9 mouse cellular contexts compared by ENCODE assay signal in genomic region chr4:132801176-132802077, GRCm38 (mm10). TPM values are rescaled to one million over a fixed set of nuclear protein-coding genes. Genes with fewer than 3 reads are reported as not detected.
DNase-seq lines count a peak whose midpoint lies in the region; ATAC-seq and TF ChIP-seq lines count a peak whose summit lies in the region.
"Had no signal": no experiment of that assay in that cellular context is flagged by ENCODE, and none has a peak within 500 bp of the region (broad histone marks: within the 10 kb centered on the region; RNA-seq: fewer than 3 reads in every experiment).

No protein-coding gene starts in this region.

- WGBS in lung, embryonic 15.5 days: 76% methylated on average over 18 of the region's 18 CpGs
- WGBS in small intestine, adult 2 months: 85% methylated on average over 18 of the region's 18 CpGs

- no peaks in the 10 kb centered on the region for H3K27me3 ChIP-seq in lung, embryonic 15.5 days
- H3K27me3 ChIP-seq in MEL (ENCODE audit: control insufficient read depth in 1 of 2, insufficient read depth in 2 of 2, low read length in 2 of 2): no peaks in the 10 kb centered on the region
- no peaks in the 10 kb centered on the region for H3K27me3 ChIP-seq in small intestine, adult 2 months (ENCODE audit: control insufficient read depth, insufficient read depth, low read length)

- H3K79me2 ChIP-seq in MEL (ENCODE audit: control insufficient read depth, insufficient read depth, low read length, poor library complexity): no peaks in the 10 kb centered on the region; the same call in 1 of the 2 replicates

- H3K4me1 ChIP-seq in lung, embryonic 15.5 days: 0 out of 2 replicates have a peak, but pooled peaks cover 2% of the 10 kb centered on the region
- peaks cover 13 to 36% of the 10 kb centered on the region in 2 experiments for H3K4me1 ChIP-seq in MEL (ENCODE audit: control insufficient read depth in 1 of 2, insufficient read depth in 2 of 2, low read length in 2 of 2)
- H3K4me1 ChIP-seq in small intestine, adult 2 months (ENCODE audit: control insufficient read depth, insufficient read depth, insufficient read length, low read length): peaks cover 9% of the 10 kb centered on the region; the same call in 1 of the 2 replicates

- ATAC-seq in lung, embryonic 15.5 days (ENCODE audit: borderline replicate concordance, extremely low read depth, low FRiP score, low TSS enrichment): no peak
- peak; percentile 71 for ATAC-seq in erythroid progenitor cell, adult 5-6 weeks (replicated peaks; ENCODE audit: low FRiP score, poor library complexity, severe bottlenecking)
- no peak for ATAC-seq in granulocyte monocyte progenitor cell, adult 5-6 weeks (replicated peaks; ENCODE audit: poor library complexity, severe bottlenecking)

- no peaks in the 10 kb centered on the region for H3K36me3 ChIP-seq in lung, embryonic 15.5 days
- peaks cover 0 to 26% of the 10 kb centered on the region in 2 experiments; a peak in 2 of 4 replicates for H3K36me3 ChIP-seq in MEL (ENCODE audit: control insufficient read depth in 1 of 2, insufficient read depth in 2 of 2, low read length in 2 of 2)
- H3K36me3 ChIP-seq in small intestine, adult 2 months (ENCODE audit: control insufficient read depth, insufficient read depth, low read length): no peaks in the 10 kb centered on the region

- 0 out of 2 replicates have a peak overlapping the region, but pooled peaks have one; percentile 25 for H3K4me2 ChIP-seq in lung, embryonic 15.5 days

- no peak for TF ChIP-seq CTCF in MEL (IDR thresholded peaks at IDR 0.05 in 2 of 3, conservative IDR thresholded peaks at IDR 0.05 in 1 of 3; ENCODE audit: control insufficient read depth in 1 of 3, insufficient read depth in 1 of 3, low read depth in 2 of 3, low read length in 3 of 3, poor library complexity in 1 of 3, severe bottlenecking in 1 of 3)
- no peak for TF ChIP-seq CTCF in small intestine, adult 2 months (IDR thresholded peaks at IDR 0.05; ENCODE audit: extremely low read depth, insufficient read length, insufficient replicate concordance, low read depth, low read length)

- peak overlapping the region; percentile 57 for H3K27ac ChIP-seq in lung, embryonic 15.5 days
- peak overlapping the region; percentile 87 for H3K27ac ChIP-seq in MEL (ENCODE audit: control insufficient read depth, low read depth, low read length)
- H3K27ac ChIP-seq in small intestine, adult 2 months (ENCODE audit: insufficient read depth, low read depth, low read length): peak overlapping the region; percentile 53

- H3K4me3 ChIP-seq in lung, embryonic 15.5 days: no peak overlapping the region
- H3K4me3 ChIP-seq in MEL (ENCODE audit: control insufficient read depth in 1 of 2, insufficient read depth in 1 of 2, low read depth in 2 of 2, low read length in 2 of 2): peak overlapping the region; percentile 67
- H3K4me3 ChIP-seq in small intestine, adult 2 months (ENCODE audit: low read depth, low read length): no peak overlapping the region

- DNase-seq in lung, postnatal 10 days: no peak
- peak; percentile 75 for DNase-seq in MEL (ENCODE audit: low read depth, low spot score)
- no peak for DNase-seq in right cerebral cortex, postnatal 36 days (ENCODE audit: low spot score in 2 of 2)
- DNase-seq: adrenal gland, postnatal 10 days; cerebellum, postnatal 14 days had no signal

- TF ChIP-seq POLR2A in MEL (IDR thresholded peaks at IDR 0.05; ENCODE audit: control insufficient read depth in 1 of 2, insufficient read depth in 1 of 2, low read depth in 1 of 2, low read length in 2 of 2, poor library complexity in 1 of 2): no peak
- TF ChIP-seq POLR2A in small intestine, adult 2 months (IDR thresholded peaks at IDR 0.05; ENCODE audit: low read depth, low read length): no peak

- no peak for TF ChIP-seq RAD21 in MEL (IDR thresholded peaks at IDR 0.05; ENCODE audit: low read depth, low read length)

- no peaks in the 10 kb centered on the region for H3K9me3 ChIP-seq in lung, embryonic 15.5 days
- no peaks in the 10 kb centered on the region for H3K9me3 ChIP-seq in MEL (replicated peaks; ENCODE audit: insufficient read depth, low read length)

- no peak overlapping the region for H3K9ac ChIP-seq in lung, embryonic 15.5 days
- peak overlapping the region; percentile 78 for H3K9ac ChIP-seq in MEL (ENCODE audit: control insufficient read depth, low read depth, low read length, poor library complexity, severe bottlenecking)

- TF ChIP-seq EP300 in MEL (IDR thresholded peaks at IDR 0.05; ENCODE audit: low read depth in 1 of 2, low read length in 2 of 2): peak; percentile 51 to 81; a peak in 3 of 4 replicates

TF ChIP-seq in MEL, 35 proteins besides CTCF, POLR2A, EP300 and RAD21 (continues in another document):
- TF ChIP-seq ZMIZ1 (IDR thresholded peaks at IDR 0.05; ENCODE audit: low read depth, low read length) (no peak), MXI1 (IDR thresholded peaks at IDR 0.05; ENCODE audit: low read depth, low read length) (no peak), POLR2AphosphoS2 (IDR thresholded peaks at IDR 0.05; ENCODE audit: low read length) (peak; percentile 32; the same call in 1 of the 2 replicates), GABPA (IDR thresholded peaks at IDR 0.05; ENCODE audit: low read depth, low read length) (no peak), SIN3A (IDR thresholded peaks at IDR 0.05; ENCODE audit: low read length) (peak; percentile 60), CHD1 (IDR thresholded peaks at IDR 0.05; ENCODE audit: low read depth, low read length) (no peak), UBTF (IDR thresholded peaks at IDR 0.05; ENCODE audit: borderline replicate concordance, insufficient read depth, low read depth, low read length) (no peak), ZNF384 (IDR thresholded peaks at IDR 0.05; ENCODE audit: low read depth, low read length) (no peak; the same call in 1 of the 2 replicates), E2F4 (IDR thresholded peaks at IDR 0.05; ENCODE audit: borderline replicate concordance, low read depth, low read length) (no peak), HCFC1 (IDR thresholded peaks at IDR 0.05; ENCODE audit: low read depth, low read length) (no peak), RCOR1 (IDR thresholded peaks at IDR 0.05; ENCODE audit: low read depth, low read length) (0 out of 2 replicates have a peak, but pooled peaks have one; percentile 24), KAT2A (conservative IDR thresholded peaks at IDR 0.05; ENCODE audit: low read depth, low read length) (no peak), TBP (IDR thresholded peaks at IDR 0.05; ENCODE audit: low read depth, low read length) (no peak), MYB (IDR thresholded peaks at IDR 0.05; ENCODE audit: low read depth, low read length) (no peak), MAZ (IDR thresholded peaks at IDR 0.05; ENCODE audit: low read depth, low read length) (peak; percentile 59)

RNA-seq across cellular contexts. Expression of gene Themis2, which starts 5.2 kb away (rescaled TPM):
- 0.89 and 0.96 TPM in 2 replicates for polyA plus RNA-seq in lung, embryonic 15.5 days (2015; fragmentation: Nextera tagmentation; extraction: Ambion mirVana)
- 1.0 and 1.1 TPM in 2 replicates for total RNA-seq in MEL (2012; rRNA removed)
- polyA plus RNA-seq in MEL (2012; ENCODE audit: insufficient read depth in 1 of 2, insufficient read length in 2 of 2, low read depth in 1 of 2, low replicate concordance in 2 of 2, missing spikeins in 1 of 2): 1 to 10 TPM in 1 of 2 experiments, not detected in 1; 2.6 TPM
- total RNA-seq in erythroid progenitor cell, adult 5-6 weeks (2015; ENCODE audit: low replicate concordance): 5.4 and 12.6 TPM in 2 replicates
- total RNA-seq in erythroid progenitor cell, adult 5-6 weeks (2017; ENCODE audit: low replicate concordance): 5.4 and 7.5 TPM in 2 replicates
- 4.0 and 4.9 TPM in 2 replicates for polyA plus RNA-seq in small intestine, adult 2 months (2012; rRNA removed)
- total RNA-seq in granulocyte monocyte progenitor cell, adult 5-6 weeks (2014; fragmentation: Nextera tagmentation): 43.6 and 56.7 TPM in 2 replicates
- 18.4 and 18.7 TPM in 2 replicates for total RNA-seq in granulocyte monocyte progenitor cell, adult 5-6 weeks (2017)

RNA-seq across cellular contexts. Expression of gene Rpa2, which starts 33.3 kb away (rescaled TPM):
- polyA plus RNA-seq in lung, embryonic 15.5 days (2015; fragmentation: Nextera tagmentation; extraction: Ambion mirVana): 111 TPM in 2 replicates
- total RNA-seq in MEL (2012; rRNA removed): 102 and 119 TPM in 2 replicates
- polyA plus RNA-seq in MEL (2012; ENCODE audit: insufficient read depth in 1 of 2, insufficient read length in 2 of 2, low read depth in 1 of 2, low replicate concordance in 2 of 2, missing spikeins in 1 of 2): 100 to 1,000 TPM in 1 of 2 experiments, not detected in 1; 103 TPM
- 32.7 and 54.4 TPM in 2 replicates for total RNA-seq in erythroid progenitor cell, adult 5-6 weeks (2015; ENCODE audit: low replicate concordance)
- 28.4 and 51.9 TPM in 2 replicates for total RNA-seq in erythroid progenitor cell, adult 5-6 weeks (2017; ENCODE audit: low replicate concordance)
- 4.8 and 8.7 TPM in 2 replicates for polyA plus RNA-seq in small intestine, adult 2 months (2012; rRNA removed)
- total RNA-seq in granulocyte monocyte progenitor cell, adult 5-6 weeks (2014; fragmentation: Nextera tagmentation): 87.0 and 114 TPM in 2 replicates
- total RNA-seq in granulocyte monocyte progenitor cell, adult 5-6 weeks (2017): 66.8 and 69.9 TPM in 2 replicates

RNA-seq across cellular contexts. Expression of gene Ppp1r8, which starts 41.5 kb away (rescaled TPM):
- polyA plus RNA-seq in lung, embryonic 15.5 days (2015; fragmentation: Nextera tagmentation; extraction: Ambion mirVana): 52.9 and 54.5 TPM in 2 replicates
- total RNA-seq in MEL (2012; rRNA removed): 83.6 and 84.7 TPM in 2 replicates
- polyA plus RNA-seq in MEL (2012; ENCODE audit: insufficient read depth in 1 of 2, insufficient read length in 2 of 2, low read depth in 1 of 2, low replicate concordance in 2 of 2, missing spikeins in 1 of 2): 100 to 1,000 TPM in 1 of 2 experiments, not detected in 1; 103 TPM
- total RNA-seq in erythroid progenitor cell, adult 5-6 weeks (2015; ENCODE audit: low replicate concordance): 16.6 and 19.3 TPM in 2 replicates
- 24.5 and 36.2 TPM in 2 replicates for total RNA-seq in erythroid progenitor cell, adult 5-6 weeks (2017; ENCODE audit: low replicate concordance)
- polyA plus RNA-seq in small intestine, adult 2 months (2012; rRNA removed): 8.0 and 15.6 TPM in 2 replicates
- total RNA-seq in granulocyte monocyte progenitor cell, adult 5-6 weeks (2014; fragmentation: Nextera tagmentation): 59.6 and 70.9 TPM in 2 replicates
- total RNA-seq in granulocyte monocyte progenitor cell, adult 5-6 weeks (2017): 67.6 and 85.2 TPM in 2 replicates

RNA-seq across cellular contexts. Expression of gene Smpdl3b, which starts 44.4 kb away (rescaled TPM):
- 6.4 and 6.7 TPM in 2 replicates for polyA plus RNA-seq in lung, embryonic 15.5 days (2015; fragmentation: Nextera tagmentation; extraction: Ambion mirVana)
- total RNA-seq in MEL (2012; rRNA removed): 0.20 and 0.69 TPM in 2 replicates
- polyA plus RNA-seq in MEL (2012; ENCODE audit: insufficient read depth in 1 of 2, insufficient read length in 2 of 2, low read depth in 1 of 2, low replicate concordance in 2 of 2, missing spikeins in 1 of 2): under 1 TPM in 1 of 2 experiments, not detected in 1; 0.28 TPM
- 2.5 TPM in 1 of 2 replicates, not detected in the other for total RNA-seq in erythroid progenitor cell, adult 5-6 weeks (2015; ENCODE audit: low replicate concordance)
- not detected in 2 replicates for total RNA-seq in erythroid progenitor cell, adult 5-6 weeks (2017; ENCODE audit: low replicate concordance)
- 126 and 144 TPM in 2 replicates for polyA plus RNA-seq in small intestine, adult 2 months (2012; rRNA removed)
- 0.47 TPM in 1 of 2 replicates, not detected in the other for total RNA-seq in granulocyte monocyte progenitor cell, adult 5-6 weeks (2014; fragmentation: Nextera tagmentation)
- total RNA-seq in granulocyte monocyte progenitor cell, adult 5-6 weeks (2017): 1.7 TPM in 1 of 2 replicates, not detected in the other

Comparison
In these comparisons a context has a peak if more than half of its experiments do, and no peak if none do; other contexts are left out.
1. H3K4me3 ChIP-seq: peak in MEL (2 of 2); none in lung, embryonic 15.5 days (single experiment) and small intestine, adult 2 months (single experiment).
2. Peak in every context shown above with its lines, with median percentiles within 50 percentile points of each other: H3K27ac ChIP-seq.